Mouse (Mus musculus) gastrocnemius, adult 2 months (tissue): ENCODE data around the gene Map4k3. TPM values are rescaled to one million over a fixed set of nuclear protein-coding genes. Genes with fewer than 3 reads are reported as not detected.
"Not testable (repeated sequence)": the region's sequence is repeated elsewhere in the genome, so short reads cannot be mapped to it uniquely, and the experiment has no call there.

ENCODE experiments used
- DNase-seq: peaks from one replicate; pipeline ENCODE4 v3.0.0; 2022
- H3K27ac ChIP-seq: fragments of 200-600 bp; 2 replicates; pipeline ENCODE4 v1.8.1; 2022; ENCODE audit warnings: mild to moderate bottlenecking
- H3K4me3 ChIP-seq: fragments of 200-600 bp; 2 replicates; pipeline ENCODE4 v1.8.1; 2022; ENCODE audit warnings: mild to moderate bottlenecking, moderate library complexity
- CTCF ChIP-seq: fragments of 200-600 bp; IDR thresholded peaks from 2 replicates; pipeline ENCODE4 v1.8.1; 2022; ENCODE audit warnings: antibody characterized with exemption, mild to moderate bottlenecking, moderate library complexity
- intact Hi-C: fragments of 180-260 bp; cut with DNase I; formaldehyde crosslinking; loops from one replicate; pipeline ENCODE4 v1.15.1; 2025
- total RNA-seq, 2 experiments: library from RNA; stranded (reverse); gene quantifications; 2 replicates each; pipeline ENCODE4 v1.2.3; 2021

Gene Map4k3
- total RNA-seq, 2 experiments from 2014 or later, result 11.9 to 17.5 TPM

- intact Hi-C loops, result no loop called here
- Histone ChIP-seq H3K4me3 (no peak overlapping the region), H3K27ac (no peak overlapping the region)
- TF ChIP-seq CTCF, result no peak
- DNase-seq, result no peak
Measured at GRCm38 (mm10) chr17:80579089-80579488, 149.2 kb downstream of the Map4k3 start.

- DNase-seq, result no peak
- no peak for TF ChIP-seq CTCF
- Histone ChIP-seq H3K27ac (no peak overlapping the region), H3K4me3 (no peak overlapping the region)
- intact Hi-C loops, result no loop called here
Measured at GRCm38 (mm10) chr17:80578041-80578440, 150.2 kb downstream of the Map4k3 start.

GRCm38 (mm10) chr17:80577639-80578038 is 150.6 kb downstream of the Map4k3 start, which contains the start of gene Cdkl4:
TSS of gene Cdkl4 (minus strand) at chr17:80577813.
- TF ChIP-seq CTCF, result no peak
- no peak for DNase-seq
- intact Hi-C loops, result no loop called here
- H3K27ac ChIP-seq, result no peak within 1 kb of the TSS
- peak within 1 kb of the TSS; percentile 53 for H3K4me3 ChIP-seq

GRCm38 (mm10) chr17:80577214-80577613 is 151.1 kb downstream of the Map4k3 start:
- intact Hi-C loops, result no loop called here
- peak overlapping the region; percentile 53 for H3K4me3 ChIP-seq

GRCm38 (mm10) chr17:80575008-80575407 is 153.3 kb downstream of the Map4k3 start:
- no peak overlapping the region for H3K27ac ChIP-seq
- DNase-seq, result no peak
- intact Hi-C loops, result no loop called here
- TF ChIP-seq CTCF, result no peak
- no peak overlapping the region for H3K4me3 ChIP-seq

More at GRCm38 (mm10) chr17:80577214-80577613, 151.1 kb downstream of the Map4k3 start:
- no peak for TF ChIP-seq CTCF
- H3K27ac ChIP-seq, result no peak overlapping the region
- DNase-seq, result no peak

GRCm38 (mm10) chr17:80574471-80574965 is 153.8 kb downstream of the Map4k3 start:
- no peak for DNase-seq
- TF ChIP-seq CTCF, result no peak
- Histone ChIP-seq H3K4me3 (no peak overlapping the region), H3K27ac (no peak overlapping the region)
- intact Hi-C loops, result no loop called here

GRCm38 (mm10) chr17:80572187-80572935 is 155.9 kb downstream of the Map4k3 start:
- H3K27ac ChIP-seq, result no peak overlapping the region
- DNase-seq, result no peak
- no peak overlapping the region for H3K4me3 ChIP-seq
- intact Hi-C loops, result no loop called here
- TF ChIP-seq CTCF, result no peak

- no peak overlapping the region for H3K27ac ChIP-seq
- no peak for DNase-seq
- intact Hi-C loops, result no loop called here
- TF ChIP-seq CTCF, result no peak
- H3K4me3 ChIP-seq, result no peak overlapping the region
Measured at GRCm38 (mm10) chr17:80571460-80571859, 156.8 kb downstream of the Map4k3 start.

- peak; percentile 21; the same call in 1 of the 2 replicates for TF ChIP-seq CTCF
- H3K4me3 ChIP-seq, DNase-seq, intact Hi-C loops, H3K27ac ChIP-seq: not testable (repeated sequence)
Measured at GRCm38 (mm10) chr17:80569718-80570117, 158.6 kb downstream of the Map4k3 start.

- no peak overlapping the region for H3K4me3 ChIP-seq
- DNase-seq, result no peak
- TF ChIP-seq CTCF, result no peak
- no peak overlapping the region for H3K27ac ChIP-seq
- intact Hi-C loops, result no loop called here
Measured at GRCm38 (mm10) chr17:80568842-80569601, 159.3 kb downstream of the Map4k3 start.

GRCm38 (mm10) chr17:80568441-80568840 is 159.8 kb downstream of the Map4k3 start:
- no peak for TF ChIP-seq CTCF
- DNase-seq, result no peak
- intact Hi-C loops, result no loop called here
- no peak overlapping the region for H3K4me3 ChIP-seq
- H3K27ac ChIP-seq, result no peak overlapping the region

GRCm38 (mm10) chr17:80564611-80564924 is 163.7 kb downstream of the Map4k3 start:
- DNase-seq, result no peak

GRCm38 (mm10) chr17:80563762-80564610 is 164.3 kb downstream of the Map4k3 start:
- peak; percentile 27 for DNase-seq
- Histone ChIP-seq H3K4me3 (peak overlapping the region; percentile 48), H3K27ac (peak overlapping the region; percentile 35; the same call in 1 of the 2 replicates)
- intact Hi-C loops, result not testable (repeated sequence)

More at GRCm38 (mm10) chr17:80564611-80564924, 163.7 kb downstream of the Map4k3 start:
- TF ChIP-seq CTCF, result peak; percentile 55
- intact Hi-C loops, result no loop called here
- peak overlapping the region; percentile 35; the same call in 1 of the 2 replicates for H3K27ac ChIP-seq
- peak overlapping the region; percentile 52 for H3K4me3 ChIP-seq
